Mouse (Mus musculus) lung, adult 2 months (tissue): Measurements from ENCODE around the gene Dhdh.

ENCODE experiments used
- CTCF ChIP-seq: fragments of 200-500 bp; IDR thresholded peaks from 2 replicates; pipeline ENCODE4 v1.5.1; 2011; ENCODE audit warnings: mild to moderate bottlenecking, low read length, control low read depth; ENCODE audit not compliant: insufficient read depth
- POLR2A ChIP-seq: fragments of 200-500 bp; IDR thresholded peaks from 2 replicates; pipeline ENCODE4 v1.6.1; 2011; ENCODE audit warnings: low read depth, mild to moderate bottlenecking, control low read depth, low read length, borderline replicate concordance; ENCODE audit errors: extremely low read depth

DNA sequence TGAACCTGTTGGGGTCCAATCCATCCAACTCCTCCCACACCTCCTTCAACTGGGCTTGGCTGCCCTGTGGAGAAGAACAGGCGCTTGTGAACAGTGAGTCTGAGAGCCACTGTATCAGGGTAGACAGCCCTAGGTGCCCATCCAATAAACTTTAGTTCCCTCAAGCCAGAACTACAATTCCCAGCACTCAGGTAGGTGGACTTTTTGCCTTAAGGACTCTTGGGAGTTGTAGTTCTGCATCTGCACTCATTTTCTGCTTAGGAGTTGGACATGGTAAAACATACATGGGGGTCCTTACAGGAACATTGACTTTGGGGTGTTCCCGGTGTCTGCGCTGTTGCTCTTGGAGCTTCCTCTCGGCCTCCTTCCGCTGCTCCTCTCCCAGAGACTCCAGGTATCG, 9.8 kb upstream of the Dhdh start:
- TF ChIP-seq CTCF = no peak
- no peak for TF ChIP-seq POLR2A
